Mouse (Mus musculus) testis, adult 2 months (tissue): ENCODE results near the gene Foxa3.

Experiments
- CTCF ChIP-seq: fragments of 200-500 bp; IDR thresholded peaks from 2 replicates; pipeline ENCODE4 v1.5.1; 2012; ENCODE audit warnings: low read depth, mild to moderate bottlenecking, inconsistent platforms, low read length, moderate library complexity; ENCODE audit not compliant: control insufficient read depth, insufficient read depth, insufficient replicate concordance
- POLR2A ChIP-seq: fragments of 200-500 bp; IDR thresholded peaks from 2 replicates; pipeline ENCODE4 v1.6.1; 2012; ENCODE audit warnings: low read depth, mild to moderate bottlenecking, inconsistent platforms, low read length, moderate library complexity; ENCODE audit not compliant: control insufficient read depth

DNA sequence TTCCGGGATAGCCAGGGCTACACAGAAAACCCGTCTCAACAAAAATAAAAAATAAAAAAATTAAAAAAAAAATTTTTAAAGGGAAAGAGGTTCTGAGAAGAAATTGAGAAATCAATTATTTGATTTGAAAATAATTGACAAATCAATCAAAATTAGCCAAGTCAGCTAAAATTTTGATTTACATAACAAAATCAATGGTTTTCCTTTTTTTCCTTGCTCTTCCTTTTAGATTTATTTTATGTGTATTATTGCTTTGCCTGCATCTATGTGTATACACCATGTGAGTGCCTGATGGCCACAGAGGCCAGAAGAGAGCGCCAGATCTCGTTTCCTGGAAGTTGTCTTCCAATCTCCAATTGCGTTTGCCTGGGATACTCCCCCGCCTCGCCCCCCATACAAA is 5.4 kb downstream of the Foxa3 start:
- no peak for TF ChIP-seq CTCF
- no peak for TF ChIP-seq POLR2A
